Mouse (Mus musculus): Measurements from ENCODE around the gene Gm6377.

DNA sequence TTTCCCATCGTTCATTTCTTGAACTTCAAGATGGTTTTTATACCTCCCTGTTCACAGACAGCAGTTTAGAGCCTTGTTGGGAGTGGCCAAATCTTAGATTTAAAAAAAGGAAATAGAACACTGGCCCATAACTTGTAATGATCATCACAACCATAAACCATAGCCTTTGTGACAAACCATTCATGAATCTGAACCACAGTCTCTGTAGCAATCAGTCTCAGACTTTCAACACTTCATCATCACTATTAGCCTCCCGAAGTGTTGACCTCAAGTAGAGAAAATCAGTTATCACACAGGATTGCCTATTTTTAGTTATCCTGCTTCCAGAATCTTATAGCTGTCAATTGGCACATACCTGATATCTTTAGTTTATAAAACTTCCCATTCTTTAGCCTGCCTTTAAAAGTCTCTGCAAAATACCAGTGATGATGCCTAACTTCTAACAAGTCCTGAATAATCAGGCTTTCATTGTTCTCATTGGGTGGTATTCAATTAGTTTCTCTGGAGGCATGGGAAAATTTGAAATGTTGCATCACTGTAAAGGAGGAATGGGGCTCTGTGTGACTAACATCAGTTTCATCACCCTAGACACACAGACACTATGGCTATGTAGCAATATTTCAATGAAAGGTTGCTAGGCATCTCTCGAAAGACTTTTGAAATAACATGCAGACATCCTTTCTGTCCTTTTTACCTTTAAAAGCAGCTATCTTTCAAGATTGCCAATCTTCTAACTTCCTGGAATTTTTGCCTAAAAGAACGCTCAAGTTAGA is 11.7 kb upstream of the Gm6377 start:
- TF ChIP-seq CTCF (IDR thresholded peaks at IDR 0.05; ENCODE audit: low read depth, low read length) (no peak), POLR2A (IDR thresholded peaks at IDR 0.05; ENCODE audit: borderline replicate concordance, low read depth, low read length) (no peak)

Data from bone marrow macrophage, adult 2 months (primary cell).